Mouse (Mus musculus): ENCODE measurements around the gene Hus1. TPM values are rescaled to one million over a fixed set of nuclear protein-coding genes. Genes with fewer than 3 reads are reported as not detected.

Gene Hus1
- polyA plus RNA-seq, 1 experiment from 2014 or later, result 11.9 TPM

Other genes with a start within 250 kb of the Hus1 start
- 0.09 and 0.45 TPM in 2 replicates for gene Pkd1l1, start 37.9 kb downstream of the Hus1 start, polyA plus RNA-seq (2014; fragmentation: Nextera tagmentation; extraction: Ambion mirVana)
- 0.97 and 1.2 TPM in 2 replicates for gene Gm11992, start 37.4 kb upstream of the Hus1 start, polyA plus RNA-seq (2014; fragmentation: Nextera tagmentation; extraction: Ambion mirVana)
- gene Sun3, start 37.8 kb upstream of the Hus1 start, polyA plus RNA-seq (2014; fragmentation: Nextera tagmentation; extraction: Ambion mirVana), result 0.39 TPM in 1 of 2 replicates, not detected in the other
- 2.3 and 3.2 TPM in 2 replicates for gene Upp1, start 106.9 kb upstream of the Hus1 start, polyA plus RNA-seq (2014; fragmentation: Nextera tagmentation; extraction: Ambion mirVana)
- 0.03 and 0.18 TPM in 2 replicates for gene Abca13, start 180.8 kb upstream of the Hus1 start, polyA plus RNA-seq (2014; fragmentation: Nextera tagmentation; extraction: Ambion mirVana)